Mouse (Mus musculus) c-Kit-negative CD71-positive TER-119-positive erythroid progenitor cells, embryonic 14.5 days (primary cell): Measurements from ENCODE around the gene Olr1.
"Not testable (repeated sequence)": the region's sequence is repeated elsewhere in the genome, so short reads cannot be mapped to it uniquely, and the experiment has no call there.

Source experiments
- DNase-seq: peaks from one replicate; pipeline ENCODE4 v3.0.0-alpha.2; 2013; ENCODE audit warnings: low read depth, low spot score

Olr1 gene

DNA sequence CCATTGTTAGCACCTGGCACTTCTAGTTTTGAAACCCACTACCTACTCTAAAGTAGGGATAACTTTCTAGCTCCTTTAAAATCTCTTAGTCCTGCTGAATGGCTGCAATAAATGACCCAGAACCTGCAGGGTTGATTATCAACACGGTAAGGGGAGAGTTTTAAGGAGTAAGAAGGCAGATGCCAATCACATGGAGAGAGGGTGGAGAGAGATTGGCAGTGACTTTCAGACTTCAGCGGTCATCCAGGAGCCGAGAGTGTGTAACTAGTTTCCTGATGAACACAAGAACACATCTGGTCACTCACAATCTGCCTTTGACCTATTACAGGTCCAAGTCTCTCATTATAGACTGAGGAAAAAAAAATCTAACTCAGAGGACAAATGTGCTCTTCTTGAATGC, 5.4 kb upstream of the Olr1 start, which contains the start of gene Tmem52b:
TSS of gene Tmem52b (plus strand) at position 189 of the 400 bp plus-strand sequence.
- DNase-seq = no peak

DNA sequence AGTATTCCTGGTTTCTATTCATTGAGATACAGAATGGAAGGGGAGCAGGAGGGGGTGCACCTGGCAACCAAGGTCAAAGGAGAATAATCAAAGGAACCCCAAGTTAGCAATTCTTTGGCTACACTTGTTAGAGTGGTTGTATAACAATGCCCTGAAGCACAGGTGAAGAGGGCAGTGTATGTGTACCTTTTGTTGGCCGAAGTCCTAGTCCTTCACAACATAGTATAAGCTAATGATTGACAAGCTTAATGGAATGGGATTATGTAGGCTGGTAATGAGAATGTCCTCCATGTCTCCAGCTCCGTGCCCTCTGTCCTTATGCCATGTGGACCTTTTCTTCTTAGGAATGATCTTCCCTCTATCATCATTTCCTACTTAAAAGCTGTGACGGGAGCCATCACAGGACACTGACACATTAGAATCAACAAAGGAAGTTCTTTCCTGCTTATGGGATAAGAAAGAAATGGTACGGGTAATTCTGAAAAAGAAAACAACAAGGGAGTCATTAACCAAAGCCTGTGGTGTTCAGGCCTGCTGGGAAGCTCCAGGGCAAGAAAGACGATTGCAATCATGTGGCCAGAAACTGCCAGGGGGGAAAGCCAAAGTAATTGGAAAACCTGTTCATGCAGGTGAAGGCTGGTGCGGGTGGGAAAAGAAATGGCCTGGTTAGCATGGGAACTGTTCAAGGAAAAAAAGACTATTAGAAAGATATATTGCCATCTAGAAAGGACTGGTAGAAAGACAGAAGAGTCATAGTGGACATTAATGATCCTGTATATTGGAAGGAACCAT, 3.4 kb upstream of the Olr1 start:
- no peak for DNase-seq

DNA sequence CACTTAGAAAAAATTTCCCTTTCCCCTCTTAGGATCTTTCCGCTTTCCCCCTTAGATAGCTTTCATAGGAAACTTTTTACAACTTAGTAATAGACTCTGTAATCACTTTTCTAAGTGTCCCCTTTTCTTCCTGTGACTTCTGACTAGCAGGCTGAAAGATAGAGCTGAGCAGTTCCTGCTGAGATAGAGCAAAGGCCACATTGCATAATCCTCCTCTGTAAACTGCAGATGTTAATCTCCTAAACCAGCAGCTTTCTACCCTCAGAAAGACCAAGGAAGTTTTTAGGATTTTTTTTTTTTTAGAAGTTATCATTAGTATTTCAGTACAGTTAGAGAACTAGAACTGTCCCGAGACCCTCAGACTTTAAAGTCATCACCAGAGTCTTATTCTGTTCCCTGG, 3.5 kb downstream of the Olr1 start:
- DNase-seq = no peak

DNA sequence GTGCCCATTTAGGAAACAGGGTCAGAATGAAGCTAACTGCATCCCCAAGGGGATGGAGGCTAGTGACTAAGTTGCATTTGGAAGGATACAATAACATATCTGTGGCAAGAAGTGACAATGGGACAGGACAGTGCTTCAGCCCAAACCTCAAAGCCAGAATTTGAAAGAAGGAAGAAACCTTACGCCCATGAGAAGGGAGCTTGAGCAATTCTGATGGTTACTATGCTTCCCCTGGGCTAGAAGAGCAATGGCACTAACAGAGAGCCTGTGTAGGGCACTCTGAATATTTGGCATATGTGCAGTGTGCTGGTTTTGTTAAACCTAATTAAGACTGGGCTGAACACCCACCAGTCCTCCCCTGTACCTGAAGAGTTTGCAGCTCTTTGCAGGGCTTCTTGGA, 7.4 kb downstream of the Olr1 start:
- not testable (repeated sequence) for DNase-seq

DNA sequence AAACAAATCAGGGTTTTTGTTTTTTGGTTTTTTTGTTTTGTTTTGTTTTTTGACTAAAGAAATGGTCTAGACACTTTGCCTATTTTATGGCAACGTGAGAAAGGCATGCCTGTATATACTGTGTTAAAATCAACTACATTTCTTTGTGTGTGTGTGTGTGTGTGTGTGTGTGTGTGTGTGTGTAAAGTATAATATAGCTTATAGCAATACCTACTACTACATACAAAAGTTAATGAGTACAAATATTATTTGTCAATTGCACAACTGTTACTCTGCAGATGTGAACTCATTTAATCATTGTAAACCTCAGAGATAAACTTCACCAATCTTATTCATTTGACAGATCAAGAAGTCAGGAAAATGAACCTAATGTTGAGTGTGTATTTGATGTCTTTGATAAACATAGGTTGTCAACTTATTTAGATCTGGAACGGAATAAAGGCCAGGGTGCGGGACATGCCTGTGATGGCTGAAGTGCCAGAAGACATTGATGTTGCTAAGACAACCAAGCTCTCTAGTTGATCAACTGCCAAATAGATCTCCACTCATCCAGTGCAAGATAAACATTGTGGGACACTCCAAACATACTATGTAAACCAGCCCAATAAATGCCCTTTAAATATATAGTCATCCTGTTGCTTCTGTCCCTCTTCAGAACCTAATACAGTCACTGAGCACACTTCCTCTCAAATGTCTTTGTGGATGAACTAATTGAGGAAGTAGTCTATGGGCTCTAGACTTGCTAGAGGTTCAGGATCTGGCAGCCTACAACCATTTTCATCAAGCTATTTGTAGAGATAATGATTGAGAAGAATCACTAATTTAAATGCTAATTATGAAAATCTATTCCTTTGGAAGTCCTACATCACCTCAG, 9.4 kb downstream of the Olr1 start:
- DNase-seq = no peak

DNA sequence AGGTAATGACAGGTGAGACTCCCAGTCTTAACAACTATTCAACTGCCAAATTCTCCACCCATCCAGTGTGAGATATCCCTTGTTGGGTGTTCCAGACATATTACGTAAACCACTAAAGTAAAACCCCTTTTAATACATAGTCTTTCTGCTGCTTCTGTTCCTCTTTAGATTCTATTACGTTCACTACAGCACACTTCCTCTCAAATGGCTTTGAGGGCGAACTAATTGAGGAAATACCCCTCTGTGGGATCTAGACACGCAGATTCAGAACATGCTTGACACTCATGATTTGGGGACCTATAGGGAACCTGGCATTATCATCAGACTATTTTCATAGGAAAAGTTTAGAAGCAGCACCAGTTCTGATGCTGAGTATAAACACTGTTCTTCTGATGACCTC, 12.0 kb downstream of the Olr1 start:
- DNase-seq = no peak

DNA sequence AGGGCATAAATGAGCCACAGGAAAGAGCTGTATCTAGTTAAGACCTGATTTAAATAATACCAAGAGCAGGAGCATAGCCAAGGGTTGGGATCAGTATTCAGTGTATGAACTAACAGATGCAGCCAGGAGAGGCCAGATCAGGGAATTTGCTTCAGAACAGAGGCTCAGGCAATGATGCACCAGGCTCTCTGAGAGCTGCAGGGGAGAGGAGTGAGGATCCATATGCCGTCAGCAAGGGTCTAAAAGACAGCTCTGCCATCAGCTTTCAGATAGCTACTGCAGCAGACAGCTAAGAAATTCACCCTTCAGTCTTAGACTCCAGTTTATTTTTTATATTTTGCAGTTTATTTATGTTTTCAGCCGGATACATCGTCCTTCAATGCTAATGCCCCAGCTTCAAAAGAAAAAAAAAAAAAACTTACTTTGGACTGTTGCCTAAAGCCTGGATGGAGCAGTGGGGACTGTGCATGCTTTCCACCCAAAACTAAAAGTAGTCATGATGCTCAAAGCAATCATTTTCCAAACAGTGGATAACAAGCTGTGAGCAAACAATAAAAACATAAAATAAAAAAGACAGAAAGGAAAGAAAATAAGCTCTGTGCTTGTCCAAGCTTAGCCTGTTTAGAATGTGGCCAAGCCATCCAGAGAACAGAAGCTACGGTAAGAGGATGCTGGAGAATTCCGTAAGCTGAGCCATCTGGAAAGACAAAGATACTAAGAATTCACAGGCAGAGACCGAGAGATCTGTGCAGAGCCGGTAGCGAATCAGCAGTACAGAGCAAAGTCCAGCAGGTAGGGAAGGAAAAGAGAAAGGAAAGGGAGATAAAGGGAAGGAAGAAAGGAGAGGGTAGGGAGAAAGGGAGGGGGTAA, 26.6 kb downstream of the Olr1 start:
- no peak for DNase-seq

DNA sequence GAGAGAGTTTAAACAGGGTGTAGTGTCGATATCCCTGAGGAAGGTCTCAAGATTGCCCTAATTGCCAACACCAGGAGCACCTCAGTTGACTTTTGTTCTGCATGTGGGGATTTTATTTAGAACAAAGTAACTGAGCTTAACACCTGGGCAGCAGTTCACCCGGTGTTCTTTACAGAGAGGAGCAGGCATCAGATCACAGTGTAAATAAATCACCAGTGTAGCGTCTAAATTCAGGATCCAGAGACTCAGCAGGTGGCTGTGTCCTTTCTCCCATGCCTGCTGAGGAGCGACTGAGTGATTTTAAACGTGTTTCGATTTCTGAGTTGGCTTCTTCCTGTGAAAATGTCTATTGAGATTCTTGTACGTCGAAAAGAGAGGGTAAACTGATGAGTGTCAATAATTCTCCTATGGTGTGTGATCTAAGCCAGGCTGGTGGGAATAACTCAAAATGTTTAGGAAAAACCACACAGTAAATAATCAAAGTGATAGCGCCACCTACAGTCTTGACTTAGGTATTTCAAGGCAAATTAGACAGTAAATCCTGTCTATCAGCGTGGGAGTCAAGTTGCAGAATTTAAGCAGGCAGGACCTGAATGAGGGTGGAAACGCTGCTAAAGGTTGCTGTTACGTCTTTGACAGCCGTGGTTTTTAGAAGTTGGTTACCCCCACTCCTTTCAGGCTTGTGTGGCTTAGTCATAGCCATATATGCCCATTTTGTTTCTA, 30.4 kb downstream of the Olr1 start:
- DNase-seq = no peak

DNA sequence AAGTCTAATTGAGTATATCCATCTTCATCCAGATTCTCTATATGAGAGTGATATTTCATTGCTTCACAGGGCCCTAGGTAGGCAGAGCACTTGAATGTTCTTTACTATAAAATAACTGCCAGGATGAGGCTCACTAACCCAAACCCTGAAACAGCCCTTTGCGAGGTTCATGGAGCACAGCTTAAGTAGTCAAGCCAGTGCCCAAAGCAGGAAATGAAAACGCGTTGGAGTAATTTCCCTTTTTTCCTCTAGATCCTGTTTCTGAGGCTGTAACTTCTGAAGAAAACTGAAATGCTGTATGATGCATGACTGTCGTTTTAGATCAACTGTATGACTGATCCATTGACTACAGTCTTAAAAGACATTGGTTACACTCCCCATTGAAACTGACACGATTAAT, 34.3 kb downstream of the Olr1 start:
- DNase-seq = no peak

DNA sequence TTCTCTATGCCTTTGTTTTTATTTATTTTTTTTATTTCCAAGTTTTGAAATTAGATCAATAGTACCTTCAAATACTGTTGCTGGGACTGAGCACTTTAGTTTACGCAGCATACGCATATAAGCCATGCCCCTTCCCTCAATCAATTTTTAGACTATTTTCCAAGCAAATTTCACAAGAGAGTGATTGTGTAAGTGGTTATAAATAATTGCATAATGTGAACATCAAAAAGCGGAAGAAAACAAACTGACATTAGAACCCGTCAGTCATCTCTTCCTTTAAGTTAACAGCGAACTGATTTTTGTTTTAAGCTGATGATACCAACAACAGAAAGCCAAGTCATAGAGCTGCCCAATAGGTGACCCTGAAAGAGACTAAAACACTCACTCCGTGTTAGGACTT, 35.6 kb downstream of the Olr1 start:
- DNase-seq = no peak

DNA sequence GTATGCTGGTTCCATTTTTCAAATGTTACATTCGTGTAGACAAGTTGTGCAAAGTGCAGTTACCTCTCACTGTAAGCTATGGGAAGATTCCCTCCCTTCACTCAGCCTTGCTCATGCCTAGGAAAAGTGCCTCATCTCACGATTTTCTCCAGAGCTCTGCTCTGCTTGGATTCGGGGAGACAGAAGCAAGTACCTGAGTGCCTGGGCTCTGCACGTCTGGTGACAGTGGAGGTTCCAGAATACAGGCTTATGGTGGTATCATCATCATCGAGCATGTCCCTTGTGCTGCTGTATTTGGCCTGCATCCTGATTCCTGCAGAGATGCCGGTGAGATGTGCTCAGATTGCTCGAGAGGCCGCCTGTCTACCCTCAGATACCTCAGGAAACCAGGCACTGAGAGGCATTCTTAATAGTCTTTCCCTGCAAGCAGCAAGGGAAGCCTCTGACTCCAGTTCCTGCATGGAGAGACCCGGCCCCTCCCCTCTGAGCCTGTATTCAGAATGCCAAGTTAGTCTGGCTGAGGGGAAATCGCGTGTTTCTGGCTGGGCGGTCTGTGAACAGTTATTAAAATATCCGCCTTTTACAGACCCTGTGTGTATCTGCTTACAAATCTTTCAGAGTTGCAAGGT, 55.4 kb downstream of the Olr1 start, which contains the start of gene Clec1a:
TSS of gene Clec1a (minus strand) at position 590 of the 629 bp plus-strand sequence.
- no peak for DNase-seq

DNA sequence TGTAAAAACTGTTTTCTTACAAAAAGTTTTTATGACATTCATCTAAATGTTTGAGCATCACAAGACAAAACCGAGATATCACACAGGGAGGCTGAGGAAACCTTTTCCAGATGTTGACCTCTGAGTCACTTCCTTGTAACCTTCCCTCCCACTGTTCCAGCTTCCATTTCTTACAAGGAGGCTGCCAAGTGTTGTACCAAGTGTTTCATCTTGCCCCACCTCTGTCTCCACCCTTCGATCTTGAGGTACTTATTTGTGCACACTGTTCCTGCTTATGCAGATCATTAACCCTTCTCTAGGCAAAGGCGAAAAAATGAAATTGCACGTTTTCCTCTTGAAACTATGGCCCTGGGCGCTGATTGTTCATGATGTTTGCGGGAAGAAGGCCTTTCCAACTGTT, 57.2 kb downstream of the Olr1 start:
- DNase-seq = no peak

DNA sequence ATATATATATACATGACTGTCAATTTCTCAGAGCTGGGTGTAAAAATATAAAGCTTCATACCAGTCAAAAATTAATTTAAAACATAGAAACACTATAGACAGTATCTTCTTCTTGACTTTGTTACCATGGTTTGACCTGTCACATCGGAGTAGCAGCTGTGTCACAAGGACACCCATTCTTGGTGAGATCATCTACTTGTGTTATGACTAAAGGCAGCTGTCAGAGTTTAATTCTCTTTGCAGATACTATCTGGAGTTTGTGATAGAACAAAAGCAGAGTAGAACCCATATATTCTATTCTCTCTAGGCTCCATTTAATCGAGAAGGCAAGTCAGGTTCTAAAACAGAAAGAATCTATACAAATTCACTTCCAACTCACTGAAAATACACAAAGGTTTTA, 68.9 kb downstream of the Olr1 start:
- no peak for DNase-seq

DNA sequence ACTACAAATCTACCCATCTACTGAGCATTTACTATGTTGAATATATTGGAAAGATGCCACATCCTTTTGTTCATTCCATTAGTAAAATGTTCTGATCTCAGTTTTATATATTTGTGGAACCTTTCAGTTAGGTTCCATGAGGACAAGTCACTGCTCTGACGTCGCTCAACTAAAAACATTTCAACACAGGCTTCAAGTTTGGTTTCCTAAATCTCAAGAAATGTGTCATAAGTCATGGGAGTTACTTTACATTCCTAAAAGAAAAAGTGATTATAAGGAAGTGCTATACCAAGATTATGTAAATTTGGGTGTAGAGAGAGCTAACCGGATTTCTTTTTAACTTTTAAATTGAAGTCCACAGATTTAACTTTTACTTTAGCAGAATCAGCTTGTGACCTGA, 70.9 kb downstream of the Olr1 start:
- no peak for DNase-seq
